Comparison of ENCODE assay signal across 20 mouse cellular contexts in genomic region chr13:59030574-59030973, GRCm38 (mm10).
DNase-seq lines count a peak whose midpoint lies in the region; ATAC-seq and TF ChIP-seq lines count a peak whose summit lies in the region.
"Had no signal": no experiment of that assay in that cellular context is flagged by ENCODE, and none has a peak within 500 bp of the region (broad histone marks: within the 10 kb centered on the region; RNA-seq: fewer than 3 reads in every experiment).

No protein-coding gene starts in this region.

- ATAC-seq in forebrain, postnatal 0 days, result peak; percentile 88
- no peak for ATAC-seq in forebrain, embryonic 11.5 days (replicated peaks; ENCODE audit: low FRiP score)
- ATAC-seq in midbrain, embryonic 13.5 days, result no peak
- ATAC-seq: intestine, embryonic 16.5 days; liver, postnatal 0 days had no signal

- no peaks in the 10 kb centered on the region for H3K27me3 ChIP-seq in forebrain, postnatal 0 days (ENCODE audit: insufficient read depth, low read length)
- no peaks in the 10 kb centered on the region for H3K27me3 ChIP-seq in forebrain, embryonic 11.5 days (ENCODE audit: control insufficient read depth, insufficient read depth, low read length)
- no peaks in the 10 kb centered on the region for H3K27me3 ChIP-seq in midbrain, embryonic 13.5 days
- H3K27me3 ChIP-seq: kidney, embryonic 15.5 days had no signal

- H3K4me1 ChIP-seq in forebrain, postnatal 0 days (ENCODE audit: insufficient read depth), result no peaks in the 10 kb centered on the region
- H3K4me1 ChIP-seq in forebrain, embryonic 11.5 days (replicated peaks; ENCODE audit: control insufficient read depth, insufficient read depth, low read length), result no peaks in the 10 kb centered on the region
- peaks cover 10% of the 10 kb centered on the region for H3K4me1 ChIP-seq in midbrain, embryonic 13.5 days (replicated peaks)
- H3K4me1 ChIP-seq: kidney, embryonic 15.5 days had no signal

- H3K27ac ChIP-seq in forebrain, postnatal 0 days (ENCODE audit: low read depth, low read length), result peak overlapping the region; percentile 40; the same call in 1 of the 2 replicates
- H3K27ac ChIP-seq in forebrain, embryonic 11.5 days (ENCODE audit: low read depth, low read length), result no peak overlapping the region
- peak overlapping the region; percentile 61 for H3K27ac ChIP-seq in midbrain, embryonic 13.5 days
- H3K27ac ChIP-seq: kidney, embryonic 15.5 days; limb, embryonic 10.5 days had no signal

- no peaks in the 10 kb centered on the region for H3K36me3 ChIP-seq in forebrain, postnatal 0 days (ENCODE audit: insufficient read depth)
- no peaks in the 10 kb centered on the region for H3K36me3 ChIP-seq in forebrain, embryonic 11.5 days (ENCODE audit: control insufficient read depth, insufficient read depth, low read length)
- H3K36me3 ChIP-seq in midbrain, embryonic 13.5 days, result no peaks in the 10 kb centered on the region
- H3K36me3 ChIP-seq: kidney, embryonic 15.5 days; limb, embryonic 10.5 days had no signal

- TF ChIP-seq CTCF in forebrain, postnatal 0 days (IDR thresholded peaks at IDR 0.05; ENCODE audit: low read depth), result no peak

- 59% methylated on average over 6 of the region's 6 CpGs for WGBS in forebrain, postnatal 0 days
- 94% methylated on average over 6 of the region's 6 CpGs for WGBS in forebrain, embryonic 11.5 days
- 82% methylated on average over 6 of the region's 6 CpGs for WGBS in midbrain, embryonic 13.5 days

- no peak overlapping the region for H3K4me2 ChIP-seq in forebrain, postnatal 0 days (ENCODE audit: low read depth)
- H3K4me2 ChIP-seq in forebrain, embryonic 11.5 days (ENCODE audit: low read depth, low read length, severe bottlenecking), result no peak overlapping the region
- H3K4me2 ChIP-seq in midbrain, embryonic 13.5 days (replicated peaks), result no peak overlapping the region
- H3K4me2 ChIP-seq: kidney, embryonic 15.5 days had no signal

- no peak for DNase-seq in forebrain, postnatal 0 days
- no peak for DNase-seq in forebrain, embryonic 11.5 days (ENCODE audit: low spot score)
- peak; percentile 21 to 32 for DNase-seq in layer of hippocampus, postnatal 10 days (ENCODE audit: low spot score in 2 of 2)
- DNase-seq in layer of hippocampus, adult 11-12 months (ENCODE audit: low spot score), result no peak
- DNase-seq in urinary bladder, postnatal 14 days (ENCODE audit: low spot score), result no peak
- no peak for DNase-seq in embryo, embryonic 11 days
- DNase-seq: B cell, adult 2 months; cerebellum, adult 2 months; gastrocnemius, postnatal 10 days; heart, adult 18-20 months; heart, postnatal 36 days; kidney, postnatal 4 days; liver, postnatal 0 days; lung, postnatal 10 days; right cerebral cortex, postnatal 25 days; thymus, postnatal 36 days had no signal

- no peak overlapping the region for H3K4me3 ChIP-seq in forebrain, postnatal 0 days (ENCODE audit: low read depth, low read length)
- H3K4me3 ChIP-seq in forebrain, embryonic 11.5 days (ENCODE audit: low read depth, low read length), result no peak overlapping the region
- no peak overlapping the region for H3K4me3 ChIP-seq in midbrain, embryonic 13.5 days (replicated peaks)
- H3K4me3 ChIP-seq: kidney, embryonic 15.5 days; limb, embryonic 10.5 days had no signal

- H3K9me3 ChIP-seq in forebrain, postnatal 0 days (ENCODE audit: low read length), result no peaks in the 10 kb centered on the region
- H3K9me3 ChIP-seq in forebrain, embryonic 11.5 days (ENCODE audit: control insufficient read depth, low read length), result no peaks in the 10 kb centered on the region
- H3K9me3 ChIP-seq in midbrain, embryonic 13.5 days, result no peaks in the 10 kb centered on the region
- H3K9me3 ChIP-seq: kidney, embryonic 15.5 days; limb, embryonic 10.5 days had no signal

- H3K9ac ChIP-seq in forebrain, postnatal 0 days, result no peak overlapping the region
- no peak overlapping the region for H3K9ac ChIP-seq in forebrain, embryonic 11.5 days (ENCODE audit: low read length)
- H3K9ac ChIP-seq in midbrain, embryonic 13.5 days (replicated peaks), result no peak overlapping the region
- H3K9ac ChIP-seq: kidney, embryonic 15.5 days; liver, postnatal 0 days had no signal

Comparison
In these comparisons a context has a peak if more than half of its experiments do, and no peak if none do; other contexts are left out.
1. DNase-seq: peak in layer of hippocampus, postnatal 10 days (2 of 2); none in forebrain, postnatal 0 days (single experiment), forebrain, embryonic 11.5 days (single experiment), layer of hippocampus, adult 11-12 months (single experiment), urinary bladder, postnatal 14 days (single experiment) and embryo, embryonic 11 days (single experiment).